Mouse (Mus musculus) heart, postnatal 0 days (tissue): ENCODE results near the gene Spag7. TPM values are rescaled to one million over a fixed set of nuclear protein-coding genes. Genes with fewer than 3 reads are reported as not detected.

Experiments used
- ATAC-seq: fragments of 200-750 bp; cut with Nextera tagmentation; 2 replicates; pipeline ENCODE4 v1.8.0; 2017; ENCODE audit warnings: low read depth, moderate number of reproducible peaks, moderate library complexity; ENCODE audit not compliant: insufficient read depth
- DNase-seq: peaks from one replicate; pipeline ENCODE4 v3.0.0-alpha.2; 2016; ENCODE audit warnings: low spot score
- H3K27ac ChIP-seq: fragments of 300-500 bp; sonication (generic); 2 replicates; pipeline ENCODE4 v1.5.1; 2014; ENCODE audit warnings: low read depth, mild to moderate bottlenecking
- H3K27me3 ChIP-seq: fragments of 300-500 bp; sonication (generic); 2 replicates; pipeline ENCODE4 v1.6.1; 2014; ENCODE audit warnings: low read length, mixed read lengths; ENCODE audit not compliant: control insufficient read depth, insufficient read depth
- H3K36me3 ChIP-seq: fragments of 300-500 bp; sonication (generic); replicated peaks from 2 replicates; pipeline ENCODE4 v1.6.1; 2014; ENCODE audit warnings: low read length, mixed read lengths; ENCODE audit not compliant: control insufficient read depth, insufficient read depth
- H3K4me1 ChIP-seq: fragments of 300-500 bp; sonication (generic); 2 replicates; pipeline ENCODE4 v1.6.1; 2014; ENCODE audit warnings: antibody characterized with exemption; ENCODE audit not compliant: control insufficient read depth, insufficient read depth
- H3K4me2 ChIP-seq: fragments of 300-500 bp; sonication (generic); 2 replicates; pipeline ENCODE4 v1.6.1; 2014; ENCODE audit warnings: low read depth, mild to moderate bottlenecking, low read length, moderate library complexity
- H3K4me3 ChIP-seq: fragments of 300-500 bp; sonication (generic); 2 replicates; pipeline ENCODE4 v1.5.1; 2014; ENCODE audit warnings: low read depth, low read length
- H3K9ac ChIP-seq: fragments of 300-500 bp; sonication (generic); replicated peaks from 2 replicates; pipeline ENCODE4 v1.6.1; 2014; ENCODE audit warnings: low read depth, low read length, mixed read lengths
- H3K9me3 ChIP-seq: fragments of 300-500 bp; sonication (generic); replicated peaks from 2 replicates; pipeline ENCODE4 v1.6.1; 2016; ENCODE audit warnings: low read length; ENCODE audit not compliant: control insufficient read depth
- CTCF ChIP-seq: IDR thresholded peaks from 2 replicates; pipeline ENCODE4 v1.5.1; 2016; ENCODE audit warnings: antibody characterized with exemption, control low read depth, low read depth
- EP300 ChIP-seq: IDR thresholded peaks from 2 replicates; pipeline ENCODE4 v1.6.1; 2016; ENCODE audit warnings: antibody characterized with exemption, low read depth
- WGBS: fragments of 180-500 bp; shearing (Covaris S2); extraction: QIAGEN DNeasy Blood & Tissue Kit; methylation state at CpG from one replicate; pipeline ENCODE4 v1.1.7; 2014; 5-methylcytosine and 5-hydroxymethylcytosine counted together
- polyA plus RNA-seq: library from polyadenylated mRNA; unstranded; fragments of >200 nt; fragmentation: Nextera tagmentation; extraction: Ambion mirVana; gene quantifications from 2 replicates; pipeline ENCODE4 v1.2.1, GENCODE M21; 2015
- total RNA-seq: library from RNA; depleted of rRNA; stranded (reverse); fragments of >200 nt; gene quantifications from 2 replicates; pipeline ENCODE4 v1.2.3, GENCODE M21; 2014; ENCODE audit warnings: low replicate concordance

The Spag7 gene
- total and polyA plus RNA-seq, 2 experiments from 2014 or later, result 42.0 to 175 TPM

GRCm38 (mm10) chr11:70679361-70679760 is 10.1 kb upstream of the Spag7 start:
- Histone ChIP-seq H3K4me1 (peaks cover 8% of the 10 kb centered on the region), H3K4me3 (no peak overlapping the region), H3K4me2 (no peak overlapping the region), H3K9me3 (no peaks in the 10 kb centered on the region), H3K27ac (no peak overlapping the region), H3K36me3 (peaks cover 78% of the 10 kb centered on the region), H3K9ac (no peak overlapping the region), H3K27me3 (no peaks in the 10 kb centered on the region)
- DNase-seq (no peak), ATAC-seq (no peak)
- TF ChIP-seq EP300 (no peak), CTCF (no peak)
- 93% methylated on average over 8 of the region's 8 CpGs for WGBS

- WGBS, result 90% methylated on average over 2 of the region's 2 CpGs
- no peak overlapping the region for H3K27ac ChIP-seq
- H3K4me1 ChIP-seq, result peaks cover 8% of the 10 kb centered on the region
- no peaks in the 10 kb centered on the region for H3K9me3 ChIP-seq
- H3K27me3 ChIP-seq, result no peaks in the 10 kb centered on the region
- H3K4me3 ChIP-seq, result no peak overlapping the region
- TF ChIP-seq CTCF (no peak), EP300 (no peak)
- peaks cover 78% of the 10 kb centered on the region for H3K36me3 ChIP-seq
- no peak overlapping the region for H3K9ac ChIP-seq
- ATAC-seq (no peak), DNase-seq (no peak)
- no peak overlapping the region for H3K4me2 ChIP-seq
Measured at GRCm38 (mm10) chr11:70678576-70678975, 9.4 kb upstream of the Spag7 start.

- H3K4me2 ChIP-seq, result no peak overlapping the region
- no peak overlapping the region for H3K4me3 ChIP-seq
- no peak overlapping the region for H3K27ac ChIP-seq
- no peaks in the 10 kb centered on the region for H3K9me3 ChIP-seq
- peaks cover 8% of the 10 kb centered on the region for H3K4me1 ChIP-seq
- 81% methylated on average over 9 of the region's 9 CpGs for WGBS
- no peaks in the 10 kb centered on the region for H3K27me3 ChIP-seq
- H3K36me3 ChIP-seq, result peaks cover 74% of the 10 kb centered on the region
- TF ChIP-seq EP300 (no peak), CTCF (no peak)
- no peak overlapping the region for H3K9ac ChIP-seq
- ATAC-seq (no peak), DNase-seq (no peak)
Measured at GRCm38 (mm10) chr11:70678092-70678491, 8.9 kb upstream of the Spag7 start.

DNA sequence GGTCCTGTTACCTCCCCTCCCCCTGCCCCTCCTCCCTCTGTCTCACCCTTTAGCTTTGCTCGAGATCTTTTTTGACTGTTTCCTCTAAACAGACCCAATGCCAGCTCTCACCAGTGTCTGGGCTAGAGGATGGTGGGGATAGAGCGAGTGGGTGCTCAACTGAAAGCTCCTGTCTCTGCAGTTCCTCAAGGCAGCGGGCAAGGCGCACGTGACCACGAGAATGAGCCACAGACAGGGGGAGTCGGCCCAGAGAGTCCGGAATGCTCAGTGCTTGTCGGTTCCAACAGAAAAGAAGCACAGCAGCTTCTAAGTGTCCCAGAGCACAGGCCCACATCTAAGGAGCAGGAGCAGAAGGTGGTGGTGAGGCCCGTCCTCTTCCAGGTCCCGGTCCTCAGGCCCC is 5.3 kb upstream of the Spag7 start:
- DNase-seq, result no peak
- H3K27ac ChIP-seq, result no peak overlapping the region
- no peak overlapping the region for H3K9ac ChIP-seq
- no peaks in the 10 kb centered on the region for H3K27me3 ChIP-seq
- no peaks in the 10 kb centered on the region for H3K9me3 ChIP-seq
- no peak for TF ChIP-seq CTCF
- H3K4me2 ChIP-seq, result no peak overlapping the region
- no peak for ATAC-seq
- H3K4me1 ChIP-seq, result 0 out of 2 replicates have a peak, but pooled peaks cover 3% of the 10 kb centered on the region
- H3K36me3 ChIP-seq, result peaks cover 51% of the 10 kb centered on the region
- no peak overlapping the region for H3K4me3 ChIP-seq
- WGBS, result 70% methylated on average over 11 of the region's 11 CpGs

- H3K36me3 ChIP-seq, result peaks cover 46% of the 10 kb centered on the region
- H3K4me1 ChIP-seq, result 0 out of 2 replicates have a peak, but pooled peaks cover 3% of the 10 kb centered on the region
- 80% methylated on average over 6 of the region's 6 CpGs for WGBS
- DNase-seq, result no peak
- no peak overlapping the region for H3K4me2 ChIP-seq
- H3K9me3 ChIP-seq, result no peaks in the 10 kb centered on the region
- H3K9ac ChIP-seq, result no peak overlapping the region
- no peak overlapping the region for H3K4me3 ChIP-seq
- no peak for ATAC-seq
- H3K27ac ChIP-seq, result no peak overlapping the region
- no peaks in the 10 kb centered on the region for H3K27me3 ChIP-seq
- no peak for TF ChIP-seq EP300
- TF ChIP-seq CTCF, result no peak
Measured at GRCm38 (mm10) chr11:70674014-70674413, 4.8 kb upstream of the Spag7 start.

GRCm38 (mm10) chr11:70671333-70672047 is 2.3 kb upstream of the Spag7 start:
- H3K4me2 ChIP-seq, result no peak overlapping the region
- H3K4me1 ChIP-seq, result peaks cover 11% of the 10 kb centered on the region
- DNase-seq (no peak), ATAC-seq (no peak)
- no peak for TF ChIP-seq EP300
- TF ChIP-seq CTCF, result no peak
- H3K27me3 ChIP-seq, result no peaks in the 10 kb centered on the region
- no peak overlapping the region for H3K9ac ChIP-seq
- no peaks in the 10 kb centered on the region for H3K9me3 ChIP-seq
- peaks cover 30% of the 10 kb centered on the region for H3K36me3 ChIP-seq
- H3K4me3 ChIP-seq, result no peak overlapping the region
- 79% methylated on average over 16 of the region's 16 CpGs for WGBS
- no peak overlapping the region for H3K27ac ChIP-seq
